Mouse (Mus musculus): ENCODE results near the gene Cp.
"Not testable (repeated sequence)": the region's sequence is repeated elsewhere in the genome, so short reads cannot be mapped to it uniquely, and the experiment has no call there.

Gene Cp

GRCm38 (mm10) chr3:19956885-19957284 lies at the start of gene Cp:
Gene Cp, plus strand, starts transcription at chr3:19957054.
- no peak for DNase-seq (ENCODE audit: low spot score)

GRCm38 (mm10) chr3:19948552-19948951 lies 8.3 kb upstream of the Cp start:
- DNase-seq (ENCODE audit: low spot score), result no peak

GRCm38 (mm10) chr3:19949401-19949800 lies 7.5 kb upstream of the Cp start:
- not testable (repeated sequence) for DNase-seq (ENCODE audit: low spot score)

GRCm38 (mm10) chr3:19953425-19953824 lies 3.4 kb upstream of the Cp start:
- DNase-seq (ENCODE audit: low spot score), result no peak

- peak; percentile 87 for DNase-seq (ENCODE audit: low spot score)
Measured at GRCm38 (mm10) chr3:19953865-19954264, 3.0 kb upstream of the Cp start.

- no peak for DNase-seq (ENCODE audit: low spot score)
Measured at GRCm38 (mm10) chr3:19958031-19958430, 1.2 kb downstream of the Cp start.

- no peak for DNase-seq (ENCODE audit: low spot score)
Measured at GRCm38 (mm10) chr3:19958983-19959382, 2.1 kb downstream of the Cp start.

GRCm38 (mm10) chr3:19960570-19961114 lies 3.8 kb downstream of the Cp start:
- no peak for DNase-seq (ENCODE audit: low spot score)

GRCm38 (mm10) chr3:19961341-19961740 lies 4.5 kb downstream of the Cp start:
- no peak for DNase-seq (ENCODE audit: low spot score)

- DNase-seq (ENCODE audit: low spot score), result no peak
Measured at GRCm38 (mm10) chr3:19962769-19963513, 6.1 kb downstream of the Cp start.

GRCm38 (mm10) chr3:19964625-19965188 lies 7.9 kb downstream of the Cp start:
- no peak for DNase-seq (ENCODE audit: low spot score)

- DNase-seq (ENCODE audit: low spot score), result no peak
Measured at GRCm38 (mm10) chr3:19965239-19965638, 8.4 kb downstream of the Cp start.

- DNase-seq (ENCODE audit: low spot score), result no peak
Measured at GRCm38 (mm10) chr3:19966072-19966471, 9.2 kb downstream of the Cp start.

GRCm38 (mm10) chr3:19978474-19978873 lies 21.6 kb downstream of the Cp start:
- no peak for DNase-seq (ENCODE audit: low spot score)

GRCm38 (mm10) chr3:19981156-19981555 lies 24.3 kb downstream of the Cp start:
- DNase-seq (ENCODE audit: low spot score), result no peak

- no peak for DNase-seq (ENCODE audit: low spot score)
Measured at GRCm38 (mm10) chr3:19982846-19983245, 26.0 kb downstream of the Cp start.

GRCm38 (mm10) chr3:19986123-19986522 lies 29.3 kb downstream of the Cp start:
- no peak for DNase-seq (ENCODE audit: low spot score)

- no peak for DNase-seq (ENCODE audit: low spot score)
Measured at GRCm38 (mm10) chr3:19990031-19990430, 33.2 kb downstream of the Cp start.

GRCm38 (mm10) chr3:19992388-19992787 lies 35.5 kb downstream of the Cp start:
- DNase-seq (ENCODE audit: low spot score), result no peak

GRCm38 (mm10) chr3:19999551-19999950 lies 42.7 kb downstream of the Cp start:
- DNase-seq (ENCODE audit: low spot score), result no peak

GRCm38 (mm10) chr3:20000806-20001205 lies 44.0 kb downstream of the Cp start:
- DNase-seq (ENCODE audit: low spot score), result no peak

- no peak for DNase-seq (ENCODE audit: low spot score)
Measured at GRCm38 (mm10) chr3:20002786-20003185, 45.9 kb downstream of the Cp start.

- DNase-seq (ENCODE audit: low spot score), result no peak
Measured at GRCm38 (mm10) chr3:20004422-20004821, 47.6 kb downstream of the Cp start.

- no peak for DNase-seq (ENCODE audit: low spot score)
Measured at GRCm38 (mm10) chr3:20005611-20006010, 48.8 kb downstream of the Cp start.
